Mouse (Mus musculus) c-Kit-positive CD71-negative TER-119-negative erythroid progenitor cells, embryonic 14.5 days (primary cell): ENCODE measurements around the gene Ubl4a.
"Not testable (repeated sequence)": the region's sequence is repeated elsewhere in the genome, so short reads cannot be mapped to it uniquely, and the experiment has no call there.

Experiments
- DNase-seq: peaks from one replicate; pipeline ENCODE4 v3.0.0-alpha.2; 2013; ENCODE audit warnings: low read depth

The Ubl4a gene

GRCm38 (mm10) chrX:74372888-74373549, at the start of gene Ubl4a, which contains the start of gene Slc10a3:
Gene Ubl4a (minus strand): TSS chrX:74373218.
Gene Slc10a3 (minus strand): TSS chrX:74373349.
- DNase-seq, result peak; percentile 60

GRCm38 (mm10) chrX:74413377-74413776, 40.4 kb upstream of the Ubl4a start:
- DNase-seq, result peak; percentile 51

GRCm38 (mm10) chrX:74408340-74408739, 35.3 kb upstream of the Ubl4a start:
- DNase-seq, result no peak

GRCm38 (mm10) chrX:74400136-74400535, 27.1 kb upstream of the Ubl4a start:
- no peak for DNase-seq

GRCm38 (mm10) chrX:74392535-74393443, 19.8 kb upstream of the Ubl4a start, which contains the start of the genes Fam3a and Ikbkg:
Gene Fam3a (minus strand): TSS chrX:74393272.
Gene Ikbkg (plus strand): TSS chrX:74393290.
- peak; percentile 66 for DNase-seq

GRCm38 (mm10) chrX:74388153-74388552, 15.1 kb upstream of the Ubl4a start:
- DNase-seq, result no peak

GRCm38 (mm10) chrX:74384451-74384850, 11.4 kb upstream of the Ubl4a start:
- no peak for DNase-seq

- peak; percentile 24 for DNase-seq
Observed at GRCm38 (mm10) chrX:74368209-74368909, 4.7 kb downstream of the Ubl4a start.

GRCm38 (mm10) chrX:74367512-74367911, 5.5 kb downstream of the Ubl4a start:
- DNase-seq, result no peak

GRCm38 (mm10) chrX:74359171-74359570, 13.8 kb downstream of the Ubl4a start:
- no peak for DNase-seq

GRCm38 (mm10) chrX:74357069-74357468, 15.9 kb downstream of the Ubl4a start:
- DNase-seq, result not testable (repeated sequence)

GRCm38 (mm10) chrX:74353467-74353770, 19.6 kb downstream of the Ubl4a start, which contains the start of gene Lage3:
Gene Lage3 (minus strand): TSS chrX:74353618.
- peak; percentile 44 for DNase-seq

GRCm38 (mm10) chrX:74352645-74353466, 20.2 kb downstream of the Ubl4a start:
- DNase-seq, result no peak

GRCm38 (mm10) chrX:74330166-74330930, 42.7 kb downstream of the Ubl4a start:
- no peak for DNase-seq

GRCm38 (mm10) chrX:74329215-74329671, 43.8 kb downstream of the Ubl4a start:
- no peak for DNase-seq

GRCm38 (mm10) chrX:74328725-74329161, 44.3 kb downstream of the Ubl4a start, which contains the start of gene Plxna3:
Gene Plxna3 (plus strand): TSS chrX:74329066.
- DNase-seq, result peak; percentile 50
